Mouse (Mus musculus) R1 (cell line): ENCODE data around the gene Trp53bp2.

Experiments
- DNase-seq: peaks from one replicate; pipeline ENCODE4 v3.0.0-alpha.2; 2018; ENCODE audit warnings: low read depth, low spot score

The Trp53bp2 gene

DNA sequence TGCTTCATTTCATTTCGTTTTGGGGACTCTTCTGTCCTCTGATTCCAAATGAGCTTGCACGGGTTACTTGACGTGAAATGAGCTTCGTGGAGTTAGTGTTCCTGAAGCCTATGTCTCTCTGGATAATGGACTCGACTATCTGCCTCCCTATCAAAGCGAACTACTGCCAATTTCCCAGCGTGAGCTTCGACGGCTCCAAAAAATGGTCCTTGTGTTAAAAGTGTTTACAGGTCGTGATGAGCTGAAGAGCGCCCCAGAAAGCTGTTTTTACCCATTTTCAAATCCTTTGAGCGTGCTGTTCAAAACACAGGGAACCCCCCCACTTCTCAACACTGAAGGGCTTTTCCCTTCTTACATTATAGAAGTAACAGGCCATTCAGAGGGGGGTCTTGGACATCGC lies 729 bp upstream of the Trp53bp2 start:
- no peak for DNase-seq

DNA sequence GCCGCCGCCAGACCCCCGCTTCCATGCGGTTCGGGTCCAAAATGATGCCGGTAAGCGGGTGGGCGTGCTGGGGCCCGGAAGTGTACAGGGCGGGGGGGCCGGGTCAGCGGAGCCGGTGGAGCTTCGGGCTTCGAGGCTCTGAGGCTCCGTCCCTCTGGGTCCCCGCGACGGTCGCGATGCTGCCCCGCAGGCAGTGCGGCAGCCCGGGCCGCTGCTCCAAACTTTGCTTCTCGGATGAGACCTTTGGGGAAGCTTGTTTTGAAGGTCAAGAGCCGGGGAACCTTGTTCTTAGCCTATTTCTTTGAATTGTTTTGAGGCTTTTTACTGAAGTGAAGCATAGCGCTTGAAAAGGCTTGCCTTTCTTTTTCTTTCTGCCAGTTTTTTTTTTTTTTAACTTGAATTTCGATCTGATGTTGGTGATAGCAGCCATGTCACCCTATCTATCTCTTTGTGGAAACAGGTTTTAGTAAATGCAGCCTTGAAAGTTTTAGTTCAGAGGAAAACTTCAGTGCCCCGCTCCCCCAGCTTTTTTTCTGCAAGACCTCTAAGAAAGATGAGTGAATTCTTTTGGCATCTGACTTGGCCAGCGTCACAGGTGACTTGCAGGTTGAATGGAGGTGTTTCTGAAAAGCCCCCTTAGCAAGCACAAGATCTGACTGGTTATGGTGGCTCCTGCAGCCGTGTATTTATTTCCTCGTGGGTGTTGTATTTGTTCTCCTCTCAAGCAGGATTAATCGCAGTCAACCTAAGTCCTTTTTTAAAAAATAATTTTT lies 615 bp downstream of the Trp53bp2 start:
- peak; percentile 20 for DNase-seq

DNA sequence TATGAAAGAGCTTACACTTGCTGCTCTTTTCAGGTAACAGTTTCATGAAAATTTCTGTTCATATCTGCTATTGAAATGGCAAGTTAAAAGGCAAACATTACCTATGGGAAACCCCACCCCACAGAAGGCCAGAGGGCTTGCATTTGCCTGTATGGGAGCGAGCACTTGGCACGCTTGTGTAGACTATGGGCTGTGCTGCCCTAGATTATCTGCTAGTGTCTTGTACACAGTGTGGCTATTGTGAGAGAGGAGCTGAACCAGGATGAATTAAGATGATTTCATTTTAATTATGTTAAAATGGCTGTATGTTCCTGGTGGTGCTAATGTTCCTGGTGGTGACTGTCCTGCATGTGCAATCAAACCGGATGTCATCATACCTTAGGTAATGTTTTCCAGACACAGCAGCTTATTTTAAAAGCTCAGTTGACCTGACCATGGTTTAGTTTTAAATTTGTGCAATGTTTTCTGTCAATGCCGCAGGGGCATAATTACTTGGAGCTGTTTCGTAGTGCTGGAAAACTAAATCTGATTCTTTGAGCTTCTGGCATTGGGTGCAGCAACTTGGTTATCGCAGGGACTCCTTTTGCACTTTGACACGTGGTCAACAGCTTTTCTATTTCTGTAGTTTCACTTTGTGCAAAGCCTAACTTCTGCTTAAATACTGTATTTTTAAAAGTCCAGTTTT lies 3.8 kb downstream of the Trp53bp2 start:
- DNase-seq = no peak

DNA sequence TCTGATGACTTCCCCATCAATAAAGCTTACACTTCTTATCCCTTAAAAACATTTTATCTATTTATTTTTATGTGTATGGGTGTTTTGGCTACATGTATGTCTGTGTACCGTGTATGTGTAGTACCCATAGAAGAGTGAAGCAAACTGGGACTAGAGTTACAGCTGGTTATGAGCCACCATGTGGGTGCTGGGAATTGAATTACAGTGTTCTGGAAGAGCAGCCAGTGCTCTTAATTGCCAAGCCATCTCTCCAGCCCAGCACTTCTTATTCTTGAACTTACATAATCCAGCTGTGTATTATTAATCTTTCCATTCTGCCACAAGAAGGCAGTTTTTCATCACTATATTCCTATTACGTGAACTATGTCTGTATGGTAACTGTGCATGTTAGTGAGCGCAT lies 10.5 kb downstream of the Trp53bp2 start:
- DNase-seq = no peak

DNA sequence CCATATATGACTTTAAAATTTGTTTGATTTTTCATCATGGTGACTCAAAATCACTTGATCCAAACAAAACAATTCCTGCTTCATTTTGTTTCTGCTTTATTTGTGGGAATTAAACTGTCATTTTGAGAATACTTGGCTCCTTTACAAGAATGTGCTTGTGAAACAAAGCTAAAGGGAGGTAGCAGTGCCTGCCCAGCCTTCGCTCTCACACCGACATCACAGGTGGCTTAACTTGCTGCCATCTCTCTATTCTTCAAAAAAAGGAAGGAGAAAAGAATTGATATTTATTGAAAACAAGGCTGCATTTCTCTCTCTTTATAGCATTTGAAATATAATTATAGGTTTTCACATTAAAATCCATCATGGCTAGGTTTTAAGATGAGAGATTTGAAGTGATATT lies 15.3 kb downstream of the Trp53bp2 start:
- no peak for DNase-seq

DNA sequence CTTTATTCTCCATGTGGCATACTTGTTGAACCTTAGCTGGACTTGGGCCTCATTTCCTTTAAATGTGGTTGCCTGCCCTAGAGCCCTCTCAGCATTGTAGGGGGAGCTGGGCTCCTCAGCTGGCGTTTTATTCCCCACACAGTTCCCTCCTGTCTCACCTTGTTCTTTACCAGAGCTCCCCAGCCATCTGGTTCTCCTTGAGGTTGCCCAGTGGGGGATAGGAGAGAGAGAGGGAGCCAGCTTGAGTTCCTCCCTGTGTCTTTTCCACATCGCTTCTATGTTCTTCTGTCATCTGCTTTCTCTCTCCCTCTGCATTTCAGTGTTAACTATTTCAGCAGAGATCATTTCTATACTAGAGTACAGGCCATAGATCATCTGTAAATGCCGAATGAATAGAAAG lies 16.2 kb downstream of the Trp53bp2 start:
- no peak for DNase-seq

DNA sequence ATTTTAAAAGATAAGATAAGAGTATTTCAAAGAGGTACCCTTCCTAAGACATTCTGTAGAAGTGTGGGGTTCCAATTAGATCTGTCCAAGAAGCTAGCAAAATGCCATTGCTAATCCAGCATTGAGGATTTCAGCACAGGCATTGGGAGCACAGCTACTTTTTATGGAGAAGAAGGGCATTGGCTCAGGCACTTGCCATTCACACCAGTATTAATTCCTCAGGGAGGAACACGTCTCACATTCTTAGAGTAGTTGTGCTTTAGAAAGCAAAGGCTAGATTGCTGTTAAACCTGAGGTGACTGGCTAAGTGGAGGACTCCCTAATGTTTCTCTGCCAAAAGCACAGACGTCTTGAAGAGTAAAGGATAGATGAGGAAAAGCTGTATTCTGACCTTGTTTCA lies 17.5 kb downstream of the Trp53bp2 start:
- no peak for DNase-seq

DNA sequence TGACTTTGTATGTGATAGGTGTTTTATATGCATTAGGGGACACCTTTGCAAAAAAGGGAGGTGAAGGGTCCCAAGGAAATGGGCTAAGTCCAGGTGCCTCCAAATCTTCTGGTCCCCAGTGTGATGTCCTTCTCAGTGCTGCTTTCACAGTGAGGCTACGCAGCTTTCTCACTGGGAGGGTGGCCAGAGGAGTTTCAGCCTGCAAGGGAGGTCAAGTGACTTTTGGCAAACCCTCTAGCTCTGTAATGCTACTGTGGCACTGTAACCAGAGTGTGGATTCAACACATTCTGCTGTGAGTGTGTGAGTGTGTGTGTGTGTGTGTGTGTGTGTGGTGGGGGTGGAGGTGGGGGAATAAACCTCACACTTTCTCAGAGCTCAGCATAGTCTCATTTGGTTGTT lies 18.5 kb downstream of the Trp53bp2 start:
- no peak for DNase-seq

DNA sequence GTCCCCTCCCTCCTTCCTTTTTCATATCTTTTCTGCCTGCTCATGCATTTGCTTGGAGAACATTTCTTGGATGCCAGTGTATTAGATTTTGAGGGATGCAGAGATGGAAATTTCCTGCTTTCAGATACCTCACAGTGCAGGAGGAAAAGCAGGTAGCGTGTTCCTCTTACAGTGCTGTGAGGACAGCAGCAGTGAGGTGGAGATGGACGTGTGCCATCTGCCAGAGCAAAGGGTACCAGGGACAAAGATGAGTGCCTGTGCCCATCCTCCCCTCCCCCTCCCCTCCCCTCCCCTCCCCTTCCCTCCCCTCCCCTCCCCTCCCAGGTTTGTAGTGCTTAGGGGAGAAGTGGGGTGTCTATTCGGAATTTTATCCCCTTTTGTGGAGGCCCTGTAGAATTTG lies 20.9 kb downstream of the Trp53bp2 start:
- DNase-seq = no peak

DNA sequence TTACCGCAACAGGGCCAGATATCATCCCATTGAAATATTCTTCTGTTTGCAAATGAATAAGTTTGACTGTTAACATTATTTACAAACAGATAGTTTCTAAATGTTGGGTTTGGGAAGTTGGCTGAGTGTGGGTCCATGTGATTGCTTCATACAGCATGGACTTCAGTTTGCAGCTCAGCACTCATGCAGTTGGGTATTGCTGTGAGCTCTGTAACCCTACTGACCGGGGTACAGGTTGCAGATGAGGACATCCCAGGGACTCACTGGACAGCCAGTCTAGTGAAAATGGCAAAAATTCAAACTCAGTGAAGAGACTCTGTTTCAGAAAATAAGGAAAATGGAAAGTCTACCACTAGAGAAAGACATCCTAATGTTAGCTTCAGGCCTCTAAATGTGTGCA lies 21.7 kb downstream of the Trp53bp2 start:
- no peak for DNase-seq

DNA sequence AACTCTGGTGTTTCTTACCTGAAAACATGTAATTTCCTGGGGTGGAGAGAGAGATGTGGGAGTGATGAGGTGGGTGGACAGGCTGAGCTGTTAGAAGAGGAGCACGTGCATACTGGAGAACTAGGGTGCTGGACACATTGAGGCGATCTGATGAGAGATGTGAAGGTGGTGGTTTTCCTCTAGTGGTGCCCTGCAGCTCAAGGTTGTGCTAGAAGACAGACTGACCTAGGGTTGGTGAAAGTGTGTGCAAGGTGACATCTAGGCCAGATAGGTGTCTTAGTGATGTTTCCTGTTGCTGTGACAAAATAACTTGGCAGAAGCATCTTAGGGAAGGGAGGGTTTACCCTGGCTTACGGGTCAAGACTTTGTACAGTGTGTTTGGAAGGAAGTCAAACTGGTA lies 23.1 kb downstream of the Trp53bp2 start:
- no peak for DNase-seq

DNA sequence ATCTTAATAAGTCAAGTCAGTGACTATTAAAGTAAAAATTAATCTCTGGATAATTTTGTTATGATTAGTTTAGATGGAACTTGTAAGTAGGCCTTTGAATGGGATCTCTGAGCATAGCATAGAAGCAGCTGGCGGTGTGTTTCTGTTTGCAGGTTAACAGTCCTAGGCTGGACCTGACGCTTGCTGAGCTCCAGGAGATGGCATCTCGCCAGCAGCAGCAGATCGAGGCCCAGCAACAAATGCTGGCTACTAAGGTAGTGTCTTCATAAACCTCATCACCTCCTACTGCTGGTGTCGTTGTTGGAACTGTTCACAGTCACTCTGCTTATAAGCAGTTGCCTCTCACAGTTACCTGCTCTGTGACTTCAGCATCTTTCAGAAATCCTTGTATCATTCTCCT lies 27.8 kb downstream of the Trp53bp2 start:
- DNase-seq = no peak

DNA sequence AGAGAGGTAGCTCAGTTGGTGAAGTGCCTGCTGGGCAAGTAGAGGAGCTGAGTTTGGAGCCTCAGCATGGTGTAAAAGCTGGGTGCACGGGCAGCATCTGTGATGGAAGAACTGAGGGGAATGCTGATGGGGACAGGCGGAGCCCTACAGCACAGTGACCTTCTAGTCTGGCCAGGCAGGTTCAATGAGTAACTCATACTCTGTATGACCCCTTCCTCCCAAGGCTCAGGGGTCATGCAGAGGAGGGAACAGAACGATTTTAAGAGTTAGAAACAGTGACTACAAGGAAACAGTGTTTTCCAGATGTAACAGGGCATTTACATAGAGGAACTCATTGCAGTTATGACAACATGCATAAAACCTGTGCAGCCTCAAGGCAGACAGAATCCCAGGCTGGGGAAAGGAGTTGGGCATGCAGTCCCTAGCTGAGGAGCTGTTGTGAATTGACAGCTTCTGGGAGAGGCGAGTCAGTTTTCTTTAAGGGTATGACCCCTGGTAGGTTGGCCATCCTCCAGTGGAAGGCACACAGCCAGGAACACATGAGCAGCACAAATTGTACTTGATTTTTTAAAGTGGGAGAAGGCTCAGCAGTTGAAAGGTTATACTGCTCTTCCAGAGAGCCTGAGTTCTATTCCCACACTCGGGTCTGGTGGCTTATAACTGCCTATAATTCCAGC lies 30.7 kb downstream of the Trp53bp2 start:
- no peak for DNase-seq

DNA sequence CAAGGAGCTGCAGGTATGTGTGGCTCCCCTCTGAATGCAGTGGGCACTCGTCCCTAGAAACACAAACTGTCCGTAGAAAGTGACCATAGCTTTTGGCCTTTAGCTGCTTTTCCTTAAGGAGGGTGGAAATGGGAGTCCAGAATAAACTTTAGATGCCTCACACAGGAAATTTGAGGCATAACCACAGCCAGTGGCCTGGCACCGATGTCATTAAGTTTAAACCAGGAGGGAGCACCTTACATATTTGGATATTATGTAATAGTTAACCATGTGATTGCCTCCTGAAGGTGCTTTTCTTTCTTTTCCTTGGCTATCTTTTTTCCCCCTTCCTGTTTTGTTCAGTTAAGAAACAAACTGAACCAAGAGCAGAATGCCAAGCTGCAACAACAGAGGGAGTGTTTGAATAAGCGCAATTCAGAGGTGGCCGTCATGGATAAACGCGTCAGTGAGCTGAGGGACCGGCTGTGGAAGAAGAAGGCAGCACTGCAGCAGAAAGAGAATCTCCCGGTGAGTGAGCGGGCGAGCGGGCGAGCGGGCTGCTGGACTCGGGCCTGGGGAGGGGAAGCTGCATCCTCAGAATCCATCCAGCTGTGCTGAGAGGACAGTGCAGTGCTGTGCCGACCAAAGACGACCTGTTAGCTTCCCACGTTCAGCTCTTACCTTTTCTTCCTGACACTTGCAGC lies 33.0 kb downstream of the Trp53bp2 start:
- DNase-seq = no peak

DNA sequence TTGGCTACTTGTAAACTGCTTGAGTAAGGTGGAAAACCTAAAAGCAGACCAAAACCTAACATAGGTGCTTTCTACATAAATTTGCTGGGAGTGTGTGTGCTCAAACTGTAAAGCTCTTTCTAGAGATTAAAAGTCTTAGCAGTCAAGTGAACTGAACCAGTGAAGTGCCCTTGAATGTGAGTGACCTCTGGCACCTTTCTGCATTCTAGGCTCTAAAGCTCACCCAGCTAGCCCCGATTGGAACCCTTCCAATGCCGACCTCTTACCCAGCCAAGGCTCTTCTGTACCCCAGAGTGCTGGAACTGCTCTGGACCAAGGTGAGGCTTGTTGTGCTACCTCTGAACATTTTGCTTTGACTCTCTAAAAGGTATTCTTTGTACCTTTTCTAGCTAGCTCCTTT lies 35.1 kb downstream of the Trp53bp2 start:
- DNase-seq = no peak

DNA sequence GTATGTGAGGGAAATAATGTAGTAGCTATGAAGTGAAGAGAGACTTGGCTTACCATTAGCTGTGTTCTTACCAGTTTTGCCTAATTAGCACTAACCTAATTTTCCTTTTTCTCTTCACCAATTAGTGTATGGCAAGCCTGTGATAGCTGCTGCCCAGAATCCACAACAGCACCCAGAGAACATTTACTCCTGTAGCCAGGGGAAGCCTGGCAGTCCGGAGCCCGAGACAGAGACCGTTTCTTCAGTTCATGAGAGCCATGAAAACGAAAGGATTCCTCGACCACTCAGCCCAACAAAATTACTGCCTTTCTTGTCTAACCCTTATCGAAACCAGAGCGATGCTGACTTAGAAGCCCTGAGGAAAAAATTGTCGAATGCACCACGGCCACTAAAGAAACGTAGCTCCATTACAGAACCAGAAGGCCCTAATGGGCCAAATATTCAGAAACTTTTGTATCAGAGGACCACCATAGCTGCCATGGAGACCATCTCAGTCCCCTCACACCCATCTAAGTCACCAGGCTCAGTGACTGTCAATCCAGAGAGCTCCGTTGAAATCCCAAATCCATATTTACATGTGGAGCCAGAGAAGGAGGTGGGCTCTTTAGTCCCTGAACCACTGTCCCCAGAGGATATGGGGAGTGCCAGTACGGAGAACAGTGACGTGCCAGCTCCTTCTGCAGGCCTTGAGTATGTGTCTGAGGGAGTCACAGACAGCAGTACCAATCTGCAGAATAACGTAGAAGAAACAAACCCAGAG lies 39.5 kb downstream of the Trp53bp2 start:
- no peak for DNase-seq

DNA sequence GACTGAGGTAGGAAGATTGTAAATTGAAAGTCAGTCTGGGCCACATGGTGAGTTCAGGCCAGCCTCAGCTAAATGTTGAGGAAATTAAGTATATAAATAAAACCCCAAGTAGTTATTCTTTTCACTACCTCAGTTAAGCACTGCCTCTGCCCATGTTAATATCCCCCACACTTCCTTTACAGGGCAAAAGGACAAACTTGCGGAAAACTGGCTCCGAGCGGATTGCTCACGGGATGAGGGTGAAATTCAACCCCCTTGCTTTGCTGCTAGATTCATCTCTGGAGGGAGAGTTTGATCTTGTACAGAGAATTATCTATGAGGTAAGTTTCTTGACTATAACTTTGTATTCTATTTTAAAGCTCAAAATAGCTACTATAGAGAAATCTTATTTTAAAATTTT lies 43.5 kb downstream of the Trp53bp2 start:
- no peak for DNase-seq

DNA sequence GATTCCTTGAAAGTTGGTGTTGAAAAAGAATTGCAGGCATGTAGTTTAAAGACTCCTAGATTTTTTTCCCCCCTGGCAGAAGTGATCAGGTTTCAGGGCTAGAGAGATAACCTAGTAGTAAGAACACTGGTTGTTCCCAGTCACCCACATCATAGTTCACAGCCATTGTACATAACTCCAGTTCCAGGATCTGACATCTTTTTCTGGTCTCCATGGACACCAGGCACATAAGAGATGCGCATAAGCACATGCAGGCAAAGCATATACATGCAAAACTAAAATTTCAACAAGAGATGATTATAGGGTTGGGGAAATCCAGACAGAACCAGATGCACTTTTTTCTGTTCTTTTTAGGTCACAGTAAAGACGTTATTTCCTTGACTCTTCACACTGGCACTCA lies 46.1 kb downstream of the Trp53bp2 start:
- no peak for DNase-seq

DNA sequence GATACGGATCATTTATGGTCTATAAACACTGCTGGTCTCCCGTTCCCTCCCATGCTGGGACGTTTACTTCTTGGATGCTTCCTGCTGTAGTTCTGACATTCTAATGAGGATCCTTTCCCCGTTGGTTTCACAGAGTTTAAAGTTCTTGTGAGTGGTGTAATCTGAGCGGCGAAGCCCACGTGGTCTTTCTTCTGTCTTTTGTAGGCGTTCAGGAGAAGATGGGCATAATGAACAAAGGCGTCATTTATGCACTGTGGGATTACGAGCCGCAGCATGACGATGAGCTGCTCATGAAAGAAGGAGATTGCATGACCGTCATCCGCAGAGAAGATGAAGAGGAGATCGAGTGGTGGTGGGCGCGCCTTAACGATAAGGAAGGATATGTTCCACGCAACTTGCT lies 49.6 kb downstream of the Trp53bp2 start:
- no peak for DNase-seq

DNA sequence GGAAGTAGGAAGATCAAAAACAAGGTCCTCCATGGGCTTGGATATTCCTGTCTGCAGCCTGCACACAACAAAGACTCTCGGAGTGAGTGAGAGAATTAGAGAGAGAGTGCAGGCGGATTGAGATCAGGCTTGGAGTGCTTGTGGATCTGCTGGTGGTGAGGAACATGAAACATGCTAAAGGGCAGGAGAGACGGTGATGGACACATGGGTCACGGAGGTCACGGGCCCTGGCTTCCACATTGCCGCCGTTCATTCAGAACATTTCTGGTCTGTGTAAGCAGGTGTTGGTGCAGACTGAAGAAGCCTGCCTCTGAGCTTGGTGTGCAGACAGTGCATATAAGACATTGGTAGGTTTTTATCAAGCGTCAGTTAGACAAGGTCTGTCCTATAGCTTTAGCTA lies 50.5 kb downstream of the Trp53bp2 start:
- DNase-seq = no peak
